Mouse (Mus musculus) liver (tissue): Measurements from ENCODE around the gene Bbs9.
A peak's percentile ranks its signal among the peaks of the same experiment; 100 is the strongest.

Source experiments
- DNase-seq: peaks from one replicate; pipeline ENCODE4 v3.0.0-alpha.2; 2020; ENCODE audit warnings: mixed read lengths

The Bbs9 gene

GRCm38 (mm10) chr9:22640683-22641431 lies 165.3 kb downstream of the Bbs9 start:
- no peak for DNase-seq

- DNase-seq = no peak
Measured at GRCm38 (mm10) chr9:22645844-22646390, 170.4 kb downstream of the Bbs9 start.

GRCm38 (mm10) chr9:22646461-22646860 lies 170.9 kb downstream of the Bbs9 start:
- no peak for DNase-seq

GRCm38 (mm10) chr9:22648163-22648562 lies 172.6 kb downstream of the Bbs9 start:
- no peak for DNase-seq

GRCm38 (mm10) chr9:22649606-22650005 lies 174.1 kb downstream of the Bbs9 start:
- no peak for DNase-seq

- DNase-seq = no peak
Measured at GRCm38 (mm10) chr9:22650781-22651180, 175.3 kb downstream of the Bbs9 start.

- DNase-seq = no peak
Measured at GRCm38 (mm10) chr9:22651619-22652018, 176.1 kb downstream of the Bbs9 start.

GRCm38 (mm10) chr9:22654726-22655393 lies 179.3 kb downstream of the Bbs9 start:
- DNase-seq = no peak

GRCm38 (mm10) chr9:22657216-22657615 lies 181.7 kb downstream of the Bbs9 start:
- no peak for DNase-seq

- no peak for DNase-seq
Measured at GRCm38 (mm10) chr9:22665155-22665554, 189.6 kb downstream of the Bbs9 start.

GRCm38 (mm10) chr9:22672937-22673336 lies 197.4 kb downstream of the Bbs9 start:
- DNase-seq = no peak

GRCm38 (mm10) chr9:22677132-22677829 lies 201.8 kb downstream of the Bbs9 start:
- DNase-seq = no peak

- no peak for DNase-seq
Measured at GRCm38 (mm10) chr9:22677997-22678396, 202.5 kb downstream of the Bbs9 start.

- DNase-seq = no peak
Measured at GRCm38 (mm10) chr9:22678496-22678895, 203.0 kb downstream of the Bbs9 start.

GRCm38 (mm10) chr9:22679485-22679884 lies 204.0 kb downstream of the Bbs9 start:
- peak; percentile 32 for DNase-seq

- DNase-seq = peak; percentile 40
Measured at GRCm38 (mm10) chr9:22680031-22680430, 204.5 kb downstream of the Bbs9 start.

GRCm38 (mm10) chr9:22680484-22680883 lies 205.0 kb downstream of the Bbs9 start:
- DNase-seq = no peak

- no peak for DNase-seq
Measured at GRCm38 (mm10) chr9:22683786-22684185, 208.3 kb downstream of the Bbs9 start.

GRCm38 (mm10) chr9:22686765-22687472 lies 211.4 kb downstream of the Bbs9 start:
- no peak for DNase-seq

GRCm38 (mm10) chr9:22690234-22690633 lies 214.7 kb downstream of the Bbs9 start:
- no peak for DNase-seq

GRCm38 (mm10) chr9:22695392-22695791 lies 219.9 kb downstream of the Bbs9 start:
- DNase-seq = no peak

GRCm38 (mm10) chr9:22696809-22697374 lies 221.4 kb downstream of the Bbs9 start:
- DNase-seq = no peak
